Mouse (Mus musculus) midbrain, embryonic 16.5 days (tissue): ENCODE measurements around the gene Zfpm1. TPM values are rescaled to one million over a fixed set of nuclear protein-coding genes. Genes with fewer than 3 reads are reported as not detected.

Source experiments
- ATAC-seq: fragments of 200-750 bp; cut with Nextera tagmentation; 2 replicates; pipeline ENCODE4 v1.8.0; 2017; ENCODE audit warnings: moderate TSS enrichment
- H3K27ac ChIP-seq: fragments of 300-500 bp; sonication (generic); 2 replicates; pipeline ENCODE4 v1.5.1; 2014; ENCODE audit warnings: mild to moderate bottlenecking, low read length, mixed read lengths
- H3K27me3 ChIP-seq: fragments of 300-500 bp; sonication (generic); 2 replicates; pipeline ENCODE4 v1.6.1; 2014; ENCODE audit warnings: low read depth, low read length, mixed read lengths; ENCODE audit not compliant: control insufficient read depth, insufficient read depth
- H3K36me3 ChIP-seq: fragments of 300-500 bp; sonication (generic); 2 replicates; pipeline ENCODE4 v1.6.1; 2014; ENCODE audit warnings: mild to moderate bottlenecking, low read length, moderate library complexity, mixed read lengths; ENCODE audit not compliant: control insufficient read depth, insufficient read depth
- H3K4me1 ChIP-seq: fragments of 300-500 bp; sonication (generic); 2 replicates; pipeline ENCODE4 v1.6.1; 2014; ENCODE audit warnings: mild to moderate bottlenecking, low read length, mixed read lengths; ENCODE audit not compliant: control insufficient read depth, insufficient read depth
- H3K4me2 ChIP-seq: fragments of 300-500 bp; sonication (generic); 2 replicates; pipeline ENCODE4 v1.6.1; 2014; ENCODE audit warnings: mild to moderate bottlenecking, low read length, mixed read lengths
- H3K4me3 ChIP-seq: fragments of 300-500 bp; sonication (generic); 2 replicates; pipeline ENCODE4 v1.5.1; 2014; ENCODE audit warnings: low read depth, mild to moderate bottlenecking, low read length, moderate library complexity, mixed read lengths
- H3K9ac ChIP-seq: fragments of 300-500 bp; sonication (generic); 2 replicates; pipeline ENCODE4 v1.6.1; 2014; ENCODE audit warnings: low read depth, low read length, mixed read lengths
- H3K9me3 ChIP-seq: fragments of 300-500 bp; sonication (generic); replicated peaks from 2 replicates; pipeline ENCODE4 v1.6.1; 2014; ENCODE audit warnings: mild to moderate bottlenecking, low read length, mixed read lengths; ENCODE audit not compliant: control insufficient read depth, poor library complexity, severe bottlenecking
- WGBS: fragments of 180-500 bp; shearing (Covaris S2); extraction: QIAGEN DNeasy Blood & Tissue Kit; methylation state at CpG from one replicate; pipeline ENCODE4 v1.1.7; 2014; 5-methylcytosine and 5-hydroxymethylcytosine counted together
- polyA plus RNA-seq: library from polyadenylated mRNA; unstranded; fragments of >200 nt; fragmentation: Nextera tagmentation; extraction: Ambion mirVana; gene quantifications from 2 replicates; pipeline ENCODE4 v1.2.1, GENCODE M21; 2015

Zfpm1 gene
- polyA plus RNA-seq, 1 experiment from 2014 or later = 0.77 TPM

DNA sequence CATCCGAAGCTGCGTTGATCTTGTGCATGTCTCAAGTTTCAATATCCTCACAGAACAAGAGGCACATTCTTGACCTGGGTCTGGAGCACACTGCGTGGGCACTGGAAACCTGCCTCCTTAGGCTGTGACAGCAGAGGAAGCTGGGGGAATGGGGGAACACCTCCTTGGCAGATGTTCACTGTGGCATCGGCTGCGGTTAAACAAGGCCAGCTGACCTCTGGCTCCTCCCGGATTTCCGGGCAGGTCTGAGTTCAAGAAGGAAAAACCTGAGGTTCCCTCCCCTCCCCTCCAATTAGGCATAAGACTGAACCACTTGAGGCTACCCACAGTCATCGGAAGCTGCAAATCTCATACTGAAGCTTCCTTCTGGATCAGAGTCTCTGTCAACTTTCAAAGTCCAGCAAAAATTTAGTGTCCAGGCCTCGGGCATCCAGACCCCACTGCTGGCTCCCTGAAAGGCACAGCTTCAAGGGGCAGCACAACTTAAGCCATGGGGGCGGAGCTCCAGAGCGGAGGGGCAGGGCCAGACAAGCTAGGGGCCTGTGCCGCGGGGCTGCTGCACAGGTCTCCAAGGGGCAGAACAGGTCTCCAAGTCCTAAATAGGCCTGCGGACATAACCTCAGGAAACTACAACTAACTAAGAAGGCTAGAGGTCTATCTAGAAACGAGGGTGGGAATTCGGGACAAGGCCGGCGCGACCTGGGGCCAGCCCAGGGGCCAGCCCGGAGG, 1.2 kb upstream of the Zfpm1 start:
- peak; percentile 22; the same call in 1 of the 2 replicates for ATAC-seq
- Histone ChIP-seq H3K9ac (no peak overlapping the region), H3K4me2 (peak overlapping the region; percentile 99), H3K27ac (0 out of 2 replicates have a peak overlapping the region, but pooled peaks have one; percentile 1), H3K4me1 (peaks cover 26% of the 10 kb centered on the region; the same call in 1 of the 2 replicates), H3K27me3 (no peaks in the 10 kb centered on the region; the same call in 1 of the 2 replicates), H3K9me3 (no peaks in the 10 kb centered on the region), H3K36me3 (no peaks in the 10 kb centered on the region), H3K4me3 (peak overlapping the region; percentile 77)
- WGBS = 14% methylated on average over 20 of the region's 20 CpGs

DNA sequence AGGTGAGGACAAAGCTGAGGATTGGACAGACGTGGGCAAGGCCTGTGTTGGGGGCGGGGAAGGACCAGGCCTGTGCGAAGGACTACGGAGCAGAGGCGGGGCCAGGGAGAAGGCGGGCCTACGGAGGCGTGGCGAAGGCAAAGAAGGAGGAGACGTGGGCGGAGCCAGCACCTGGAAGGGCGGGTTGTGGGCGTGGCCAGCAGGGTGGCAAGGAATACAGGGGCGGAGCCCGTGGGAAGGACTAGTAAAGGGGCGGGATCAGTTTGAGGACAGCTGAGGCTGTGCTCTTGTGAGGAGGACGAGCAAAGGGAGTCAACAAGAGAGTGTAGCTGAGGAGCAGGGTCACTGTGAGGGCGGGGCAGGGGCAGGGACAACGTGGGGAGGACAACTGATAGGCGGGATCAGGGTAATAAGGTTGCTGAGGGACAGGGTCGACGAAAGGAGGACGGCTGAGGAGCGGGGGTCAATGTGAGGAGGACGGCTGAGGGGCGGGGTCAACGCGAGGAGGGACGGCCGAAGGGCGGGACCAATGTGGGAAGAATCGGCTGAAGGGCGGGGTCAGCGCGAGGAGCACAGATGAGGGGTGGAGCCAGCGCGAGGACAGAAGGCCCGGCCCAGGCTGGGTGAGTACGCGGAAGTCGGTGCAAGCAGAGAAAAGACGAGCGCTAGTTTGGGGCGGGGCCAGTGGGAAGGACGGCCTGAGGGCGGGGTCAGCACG, 465 bp upstream of the Zfpm1 start:
- Histone ChIP-seq H3K9ac (peak overlapping the region; percentile 82; the same call in 1 of the 2 replicates), H3K27ac (peak overlapping the region; percentile 1; the same call in 1 of the 2 replicates)
- WGBS = under 1% methylated on average over 45 of the region's 47 CpGs

DNA sequence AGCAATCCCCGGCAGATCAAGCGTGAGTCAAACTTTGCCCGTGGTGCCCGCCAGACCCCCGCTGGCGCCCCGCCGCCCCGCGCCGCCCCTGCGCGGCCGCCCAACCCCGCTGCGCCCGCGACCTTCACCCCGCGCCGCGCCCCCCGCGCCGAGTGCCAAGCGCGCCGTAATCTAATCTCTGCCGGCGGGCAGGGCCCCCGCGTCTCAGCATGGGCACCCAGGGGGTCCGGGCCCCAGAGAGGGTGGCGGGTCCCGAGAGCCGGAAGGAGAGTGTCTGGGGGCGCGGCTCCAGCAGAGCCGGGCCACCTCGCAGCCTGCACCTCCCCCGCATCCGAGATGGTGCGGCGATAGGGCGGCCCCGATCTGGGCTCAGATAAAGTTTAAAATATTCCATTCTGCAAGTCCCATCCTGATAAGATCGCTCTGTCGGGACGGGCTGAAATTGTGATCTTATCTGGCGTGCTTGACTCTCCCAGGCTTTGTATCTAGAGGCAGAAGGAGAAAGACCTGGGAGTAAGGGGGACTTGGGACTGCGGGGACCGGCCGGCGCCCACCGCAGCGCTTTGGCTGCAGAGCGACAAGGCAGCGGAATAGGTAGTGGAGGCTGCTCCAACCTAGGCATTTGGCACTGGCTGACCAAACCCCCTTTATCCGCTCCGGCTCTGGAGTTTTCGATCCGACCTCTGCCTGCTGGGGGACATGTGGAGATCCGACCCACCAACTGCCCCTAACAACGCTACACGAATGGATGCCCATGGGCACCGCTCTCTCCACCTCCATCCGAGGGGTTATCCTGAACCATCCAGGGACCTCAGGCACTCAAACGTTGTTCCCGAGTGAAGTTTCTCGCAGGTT, 787 bp downstream of the Zfpm1 start:
- peaks cover 28% of the 10 kb centered on the region; the same call in 1 of the 2 replicates for H3K4me1 ChIP-seq
- H3K9me3 ChIP-seq = no peaks in the 10 kb centered on the region
- peak overlapping the region; percentile 99 for H3K4me2 ChIP-seq
- peak overlapping the region; percentile 82 for H3K9ac ChIP-seq
- peak overlapping the region; percentile 38; the same call in 1 of the 2 replicates for H3K27ac ChIP-seq
- H3K4me3 ChIP-seq = peak overlapping the region; percentile 77
- ATAC-seq = no peak
- no peaks in the 10 kb centered on the region for H3K36me3 ChIP-seq
- no peaks in the 10 kb centered on the region; the same call in 1 of the 2 replicates for H3K27me3 ChIP-seq
- under 1% methylated on average over 48 of the region's 70 CpGs for WGBS

More for the DNA sequence above, 465 bp upstream of the Zfpm1 start:
- H3K4me2 ChIP-seq = peak overlapping the region; percentile 99
- H3K36me3 ChIP-seq = no peaks in the 10 kb centered on the region
- H3K4me1 ChIP-seq = peaks cover 26% of the 10 kb centered on the region; the same call in 1 of the 2 replicates
- no peaks in the 10 kb centered on the region; the same call in 1 of the 2 replicates for H3K27me3 ChIP-seq
- peak; percentile 92 for ATAC-seq
- H3K4me3 ChIP-seq = peak overlapping the region; percentile 77
- H3K9me3 ChIP-seq = no peaks in the 10 kb centered on the region

DNA sequence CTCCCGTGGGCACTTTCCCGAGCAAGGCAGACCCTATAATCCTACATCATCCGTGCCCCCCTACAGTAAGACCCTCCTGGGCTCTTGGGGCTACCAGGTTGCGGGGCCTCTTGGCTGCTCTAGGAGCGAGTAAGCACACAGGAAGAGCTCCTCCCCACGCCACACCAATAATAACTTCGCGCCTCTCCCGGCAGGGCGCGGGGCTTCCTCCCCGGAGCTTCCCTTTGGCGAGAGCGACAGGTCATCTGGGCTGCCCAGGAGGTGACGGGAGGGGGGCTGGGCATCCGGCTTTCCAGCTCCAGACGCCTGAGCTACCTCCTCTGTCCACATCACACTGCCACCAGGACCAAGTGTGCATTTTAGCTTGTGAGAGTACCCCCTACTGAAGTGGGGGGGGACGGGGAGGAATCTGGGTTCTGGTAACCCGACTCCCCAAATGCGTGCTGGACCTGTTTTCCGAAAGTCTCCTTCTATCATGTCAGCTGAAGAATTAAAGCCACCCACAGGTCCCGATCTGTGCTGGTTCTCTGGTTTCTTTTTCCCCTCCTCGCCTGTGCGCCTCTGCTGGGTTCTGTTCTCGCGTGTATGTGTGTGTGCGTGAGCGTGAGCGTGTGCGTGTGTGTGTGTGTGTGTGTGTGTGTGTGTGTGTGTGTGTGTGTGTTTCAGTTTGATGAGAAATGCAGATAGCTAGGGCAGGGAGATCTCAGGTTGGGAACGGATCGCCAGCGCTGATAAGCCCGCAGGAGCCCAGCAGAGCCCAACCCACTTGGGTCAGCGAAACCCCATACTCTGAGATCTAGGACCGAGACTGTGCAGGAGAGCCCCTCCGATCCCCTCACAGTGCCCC, 1.6 kb downstream of the Zfpm1 start:
- Histone ChIP-seq H3K27me3 (no peaks in the 10 kb centered on the region; the same call in 1 of the 2 replicates), H3K9me3 (no peaks in the 10 kb centered on the region), H3K4me1 (peaks cover 28% of the 10 kb centered on the region; the same call in 1 of the 2 replicates), H3K27ac (peak overlapping the region; percentile 53; the same call in 1 of the 2 replicates), H3K4me2 (peak overlapping the region; percentile 99), H3K36me3 (no peaks in the 10 kb centered on the region), H3K4me3 (peak overlapping the region; percentile 77), H3K9ac (peak overlapping the region; percentile 82)
- WGBS = 1% methylated on average over 35 of the region's 37 CpGs
- ATAC-seq = no peak

DNA sequence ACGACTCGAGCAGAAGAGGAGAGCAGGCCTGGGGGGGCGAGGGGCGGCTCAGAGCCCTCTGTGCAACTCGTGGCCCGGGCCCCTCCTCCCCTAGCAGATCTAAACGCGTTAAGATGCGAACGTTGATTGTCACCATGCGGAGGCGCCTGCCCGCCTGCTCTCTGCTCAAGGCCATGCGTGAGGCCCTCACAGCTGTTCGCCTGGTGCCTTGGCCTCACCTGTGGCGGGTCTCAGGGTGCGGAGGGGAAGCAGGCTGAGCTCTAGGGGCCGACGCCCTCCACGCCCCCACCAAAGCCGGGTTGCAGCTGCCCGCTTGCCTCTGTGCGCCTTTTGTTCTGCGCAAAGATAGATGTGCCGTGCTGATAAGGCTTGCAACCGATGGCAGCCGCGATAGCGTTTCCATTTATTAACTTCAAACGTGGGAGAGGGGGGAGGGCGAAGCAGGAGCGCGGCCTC, 2.3 kb downstream of the Zfpm1 start:
- Histone ChIP-seq H3K27ac (peak overlapping the region; percentile 53), H3K9me3 (no peaks in the 10 kb centered on the region), H3K4me1 (peaks cover 28% of the 10 kb centered on the region; the same call in 1 of the 2 replicates), H3K36me3 (no peaks in the 10 kb centered on the region), H3K9ac (peak overlapping the region; percentile 82), H3K4me2 (peak overlapping the region; percentile 99), H3K4me3 (peak overlapping the region; percentile 77), H3K27me3 (no peaks in the 10 kb centered on the region; the same call in 1 of the 2 replicates)
- WGBS = under 1% methylated on average over 29 of the region's 33 CpGs
- ATAC-seq = no peak

DNA sequence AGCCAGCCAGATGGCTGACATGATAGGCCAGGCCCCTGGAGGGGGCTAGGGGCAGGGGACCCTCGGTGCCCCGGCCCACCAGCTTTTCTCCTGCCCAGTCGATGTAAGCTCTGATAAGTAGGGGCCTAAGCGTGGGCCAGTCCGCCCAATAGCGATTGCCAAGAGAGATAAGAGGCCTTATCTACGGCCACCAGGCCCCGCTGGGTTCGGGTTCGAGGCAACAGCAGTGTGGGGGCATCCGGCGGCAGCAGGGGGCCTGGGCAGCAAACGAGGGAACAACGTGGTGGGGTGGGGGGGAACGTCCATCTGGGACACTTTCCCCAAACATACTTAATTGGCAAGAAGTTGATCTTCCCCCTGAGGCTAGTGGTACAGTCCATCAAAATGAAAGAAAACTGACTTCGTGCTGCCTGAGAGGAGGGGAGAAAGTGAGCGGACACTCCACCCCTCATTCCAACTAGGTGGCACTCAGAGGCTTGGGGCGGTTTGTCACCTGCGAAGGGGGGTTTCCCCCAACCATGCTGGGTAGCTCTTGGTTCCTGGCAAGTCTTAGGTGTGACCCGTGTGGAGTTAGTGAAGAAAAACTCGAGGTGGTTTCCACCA, 2.8 kb downstream of the Zfpm1 start:
- Histone ChIP-seq H3K4me1 (peaks cover 28% of the 10 kb centered on the region; the same call in 1 of the 2 replicates), H3K27me3 (no peaks in the 10 kb centered on the region; the same call in 1 of the 2 replicates), H3K36me3 (no peaks in the 10 kb centered on the region), H3K9ac (peak overlapping the region; percentile 82), H3K4me3 (peak overlapping the region; percentile 77), H3K27ac (peak overlapping the region; percentile 53), H3K9me3 (no peaks in the 10 kb centered on the region), H3K4me2 (peak overlapping the region; percentile 99)
- ATAC-seq = no peak
- 4% methylated on average over 21 of the region's 21 CpGs for WGBS

DNA sequence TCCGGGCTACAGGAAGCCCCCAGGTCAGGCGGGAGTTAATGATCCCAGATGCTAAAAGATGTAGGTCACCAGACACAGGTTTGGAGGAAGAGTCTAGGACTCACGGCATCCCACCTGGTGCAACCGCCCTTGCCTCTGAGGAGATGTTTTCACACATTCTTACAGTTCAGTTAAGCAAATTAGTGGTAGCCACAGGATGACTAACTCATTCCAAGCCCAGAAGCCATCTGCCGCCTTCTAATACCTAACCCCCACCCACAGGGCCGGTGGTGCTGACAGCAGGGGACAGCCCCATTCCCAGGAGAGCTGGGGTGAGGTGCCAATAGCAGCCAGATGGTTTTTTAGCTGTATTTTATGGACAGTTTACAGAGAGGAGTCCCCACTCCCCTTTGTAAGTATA, 3.8 kb downstream of the Zfpm1 start:
- Histone ChIP-seq H3K4me3 (no peak overlapping the region), H3K27ac (no peak overlapping the region), H3K9me3 (no peaks in the 10 kb centered on the region), H3K9ac (no peak overlapping the region), H3K27me3 (no peaks in the 10 kb centered on the region; the same call in 1 of the 2 replicates), H3K36me3 (no peaks in the 10 kb centered on the region), H3K4me2 (no peak overlapping the region), H3K4me1 (peaks cover 28% of the 10 kb centered on the region; the same call in 1 of the 2 replicates)
- no peak for ATAC-seq
- 66% methylated on average over 6 of the region's 6 CpGs for WGBS
